In the genomic region with DNA sequence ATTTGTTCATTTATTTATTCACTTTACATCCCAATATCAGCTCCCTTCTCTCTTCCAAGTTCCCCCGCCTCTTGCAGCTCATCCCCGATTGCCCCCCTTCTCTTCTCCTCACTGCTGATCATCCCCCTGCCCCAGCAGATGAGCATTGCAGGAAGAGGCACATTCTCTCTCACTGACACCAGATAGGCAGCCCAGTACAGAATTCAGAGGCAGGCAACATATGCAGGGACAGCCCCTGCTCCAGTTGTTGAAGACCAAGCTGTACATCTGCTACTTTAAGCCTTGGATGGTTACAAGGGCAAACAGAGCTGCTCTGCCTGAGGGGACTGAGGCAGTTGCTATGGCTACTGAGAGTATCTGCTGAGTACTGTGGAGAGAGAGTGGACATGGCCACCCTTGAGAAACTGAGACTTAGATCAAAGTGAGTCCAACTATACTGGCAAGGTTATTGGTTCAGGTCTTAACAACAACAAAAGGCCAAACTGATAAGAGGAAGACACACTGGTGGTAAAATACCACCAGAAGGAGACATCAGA, we compare ENCODE assay signal across 19 mouse cellular contexts.
DNase-seq lines count a peak whose midpoint lies in the region; ATAC-seq and TF ChIP-seq lines count a peak whose summit lies in the region.
"Had no signal": no experiment of that assay in that cellular context is flagged by ENCODE, and none has a peak within 500 bp of the region (broad histone marks: within the 10 kb centered on the region; RNA-seq: fewer than 3 reads in every experiment).

No protein-coding gene starts in this region.

- H3K4me2 ChIP-seq in forebrain, embryonic 12.5 days = no peak overlapping the region
- no peak overlapping the region for H3K4me2 ChIP-seq in forebrain, embryonic 13.5 days
- no peak overlapping the region for H3K4me2 ChIP-seq in midbrain, embryonic 11.5 days
- H3K4me2 ChIP-seq in CH12.LX (ENCODE audit: insufficient read depth, low read depth, poor library complexity, severe bottlenecking) = no peak overlapping the region
- no peak overlapping the region for H3K4me2 ChIP-seq in hindbrain, postnatal 0 days (ENCODE audit: low read depth, low read length)
- H3K4me2 ChIP-seq: embryonic facial prominence, embryonic 12.5 days; forebrain, embryonic 15.5 days had no signal

- TF ChIP-seq EP300 in CH12.LX (IDR thresholded peaks at IDR 0.05; ENCODE audit: low read length) = no peak

- dilution Hi-C loops in CH12.LX (cut with MboI; ENCODE audit: extremely low pct_ligation_motif_present, extremely low pct_unique_long_range_greater_than_20kb, low sequenced_read_pairs) = no loop called here

- 88% methylated on average over 2 of the region's 2 CpGs for WGBS in forebrain, embryonic 12.5 days
- WGBS in forebrain, embryonic 13.5 days = 93% methylated on average over 2 of the region's 2 CpGs
- 94% methylated on average over 2 of the region's 2 CpGs for WGBS in midbrain, embryonic 11.5 days
- WGBS in midbrain, embryonic 10.5 days = 87% methylated on average over 2 of the region's 2 CpGs
- 96% methylated on average over 2 of the region's 2 CpGs for WGBS in hindbrain, postnatal 0 days

- no peak for TF ChIP-seq CTCF in CH12.LX (conservative IDR thresholded peaks at IDR 0.05 in 1 of 2, IDR thresholded peaks at IDR 0.05 in 1 of 2; ENCODE audit: low read depth in 2 of 2, low read length in 2 of 2)
- TF ChIP-seq CTCF in hindbrain, postnatal 0 days (IDR thresholded peaks at IDR 0.05; ENCODE audit: low read depth) = no peak

- in situ Hi-C loops in CH12.LX (cut with MboI; ENCODE audit: low pct_ligation_motif_present, low pct_unique_long_range_greater_than_20kb, low sequenced_read_pairs) = no loop called here

- no peak for TF ChIP-seq RAD21 in CH12.LX (IDR thresholded peaks at IDR 0.05; ENCODE audit: low read depth, low read length)

- no peaks in the 10 kb centered on the region for H3K9me3 ChIP-seq in forebrain, embryonic 12.5 days
- no peaks in the 10 kb centered on the region; the same call in 1 of the 2 replicates for H3K9me3 ChIP-seq in forebrain, embryonic 13.5 days (replicated peaks)
- no peaks in the 10 kb centered on the region for H3K9me3 ChIP-seq in midbrain, embryonic 11.5 days (ENCODE audit: control insufficient read depth, low read length)
- no peaks in the 10 kb centered on the region for H3K9me3 ChIP-seq in midbrain, embryonic 10.5 days (replicated peaks)
- H3K9me3 ChIP-seq in CH12.LX (replicated peaks; ENCODE audit: low read length) = no peaks in the 10 kb centered on the region
- H3K9me3 ChIP-seq in hindbrain, postnatal 0 days (ENCODE audit: low read length) = no peaks in the 10 kb centered on the region
- H3K9me3 ChIP-seq: embryonic facial prominence, embryonic 12.5 days; forebrain, embryonic 15.5 days had no signal

- 0 out of 2 replicates have a peak overlapping the region, but pooled peaks have one; percentile 42 for H3K27ac ChIP-seq in forebrain, embryonic 12.5 days
- no peak overlapping the region for H3K27ac ChIP-seq in forebrain, embryonic 13.5 days
- H3K27ac ChIP-seq in midbrain, embryonic 11.5 days (ENCODE audit: low read depth, low read length) = no peak overlapping the region
- H3K27ac ChIP-seq in midbrain, embryonic 10.5 days (replicated peaks) = no peak overlapping the region; the same call in 1 of the 2 replicates
- H3K27ac ChIP-seq in CH12.LX (ENCODE audit: insufficient read depth, low read depth) = no peak overlapping the region
- H3K27ac ChIP-seq in hindbrain, postnatal 0 days = no peak overlapping the region
- H3K27ac ChIP-seq: embryonic facial prominence, embryonic 12.5 days; forebrain, embryonic 15.5 days had no signal

- no peaks in the 10 kb centered on the region for H3K36me3 ChIP-seq in forebrain, embryonic 12.5 days (replicated peaks)
- H3K36me3 ChIP-seq in forebrain, embryonic 13.5 days (ENCODE audit: poor library complexity, severe bottlenecking) = no peaks in the 10 kb centered on the region
- no peaks in the 10 kb centered on the region for H3K36me3 ChIP-seq in midbrain, embryonic 11.5 days (ENCODE audit: control insufficient read depth, insufficient read depth, low read length)
- H3K36me3 ChIP-seq in midbrain, embryonic 10.5 days = peaks cover 23% of the 10 kb centered on the region
- no peaks in the 10 kb centered on the region for H3K36me3 ChIP-seq in CH12.LX (replicated peaks in 1 of 2; ENCODE audit: control insufficient read depth in 1 of 2, insufficient read depth in 1 of 2, low read length in 1 of 2)
- no peaks in the 10 kb centered on the region for H3K36me3 ChIP-seq in hindbrain, postnatal 0 days (ENCODE audit: insufficient read depth, low read length)
- H3K36me3 ChIP-seq: embryonic facial prominence, embryonic 12.5 days; forebrain, embryonic 15.5 days had no signal

- no peaks in the 10 kb centered on the region for H3K27me3 ChIP-seq in forebrain, embryonic 12.5 days
- no peaks in the 10 kb centered on the region for H3K27me3 ChIP-seq in forebrain, embryonic 13.5 days
- no peaks in the 10 kb centered on the region for H3K27me3 ChIP-seq in midbrain, embryonic 11.5 days (ENCODE audit: control insufficient read depth, insufficient read depth, low read length)
- no peaks in the 10 kb centered on the region for H3K27me3 ChIP-seq in midbrain, embryonic 10.5 days (ENCODE audit: low read depth, poor library complexity, severe bottlenecking)
- H3K27me3 ChIP-seq in CH12.LX (replicated peaks) = no peaks in the 10 kb centered on the region
- H3K27me3 ChIP-seq in hindbrain, postnatal 0 days (ENCODE audit: insufficient read depth, low read length) = no peaks in the 10 kb centered on the region
- H3K27me3 ChIP-seq: embryonic facial prominence, embryonic 12.5 days; forebrain, embryonic 15.5 days had no signal

- no peak overlapping the region for H3K9ac ChIP-seq in forebrain, embryonic 12.5 days
- no peak overlapping the region for H3K9ac ChIP-seq in forebrain, embryonic 13.5 days
- H3K9ac ChIP-seq in midbrain, embryonic 11.5 days (ENCODE audit: low read length) = no peak overlapping the region
- no peak overlapping the region for H3K9ac ChIP-seq in CH12.LX (ENCODE audit: insufficient read depth, low read depth)
- H3K9ac ChIP-seq in hindbrain, postnatal 0 days (replicated peaks; ENCODE audit: low read length) = no peak overlapping the region
- H3K9ac ChIP-seq: embryonic facial prominence, embryonic 12.5 days; forebrain, embryonic 15.5 days; forebrain, postnatal 0 days had no signal

- ATAC-seq in forebrain, embryonic 12.5 days (ENCODE audit: low FRiP score) = no peak
- no peak for ATAC-seq in forebrain, embryonic 13.5 days
- peak; percentile 59 for ATAC-seq in midbrain, embryonic 11.5 days (ENCODE audit: low FRiP score)
- ATAC-seq in CD4-positive, CD25-positive, alpha-beta regulatory T cell, adult 4 months = peak; percentile 56
- ATAC-seq in hindbrain, postnatal 0 days = no peak
- ATAC-seq: forebrain, embryonic 15.5 days; forebrain, postnatal 0 days had no signal

- H3K79me2 ChIP-seq in CH12.LX (replicated peaks; ENCODE audit: control insufficient read depth, extremely low read depth, insufficient read depth, poor library complexity, severe bottlenecking) = no peaks in the 10 kb centered on the region

- no peak for TF ChIP-seq POLR2A in CH12.LX (IDR thresholded peaks at IDR 0.05; ENCODE audit: low read depth, low read length)

- H3K4me3 ChIP-seq in forebrain, embryonic 12.5 days (replicated peaks) = no peak overlapping the region
- no peak overlapping the region for H3K4me3 ChIP-seq in forebrain, embryonic 13.5 days
- H3K4me3 ChIP-seq in midbrain, embryonic 11.5 days (ENCODE audit: low read depth, low read length) = no peak overlapping the region
- no peak overlapping the region for H3K4me3 ChIP-seq in midbrain, embryonic 10.5 days
- H3K4me3 ChIP-seq in CH12.LX (replicated peaks in 1 of 3; ENCODE audit: low read depth in 2 of 3, low read length in 2 of 3, poor library complexity in 1 of 3) = no peak overlapping the region
- no peak overlapping the region for H3K4me3 ChIP-seq in hindbrain, postnatal 0 days (ENCODE audit: low read length)
- H3K4me3 ChIP-seq: embryonic facial prominence, embryonic 12.5 days; forebrain, embryonic 15.5 days had no signal

- peaks cover 7% of the 10 kb centered on the region; the same call in 1 of the 2 replicates for H3K4me1 ChIP-seq in forebrain, embryonic 12.5 days
- no peaks in the 10 kb centered on the region for H3K4me1 ChIP-seq in forebrain, embryonic 13.5 days
- no peaks in the 10 kb centered on the region for H3K4me1 ChIP-seq in midbrain, embryonic 11.5 days (ENCODE audit: control insufficient read depth, insufficient read depth, low read length)
- H3K4me1 ChIP-seq in midbrain, embryonic 10.5 days = peaks cover 7% of the 10 kb centered on the region
- H3K4me1 ChIP-seq in CH12.LX (ENCODE audit: control insufficient read depth in 1 of 2, insufficient read depth in 2 of 2) = peaks cover 0 to 14% of the 10 kb centered on the region in 2 experiments; a peak in 2 of 4 replicates
- no peaks in the 10 kb centered on the region for H3K4me1 ChIP-seq in hindbrain, postnatal 0 days (ENCODE audit: insufficient read depth, low read length)
- H3K4me1 ChIP-seq: embryonic facial prominence, embryonic 12.5 days had no signal

- DNase-seq in midbrain, embryonic 11.5 days (ENCODE audit: low spot score, missing footprints) = no peak
- no peak for DNase-seq in midbrain, embryonic 10.5 days (ENCODE audit: low spot score)
- peak; percentile 24 for DNase-seq in CH12.LX (ENCODE audit: extremely low read depth)
- DNase-seq in hindbrain, postnatal 0 days (ENCODE audit: low spot score) = no peak
- no peak for DNase-seq in thymus, adult 18-20 months
- DNase-seq: adrenal gland, adult 2 months; adrenal gland, postnatal 10 days; adrenal gland, postnatal 25 days; cerebellum, adult 11 months; cerebellum, adult 18-20 months; cerebellum, adult 9-10 months; cerebellum, postnatal 10 days; cerebellum, postnatal 25 days; forebrain, postnatal 0 days had no signal

TF ChIP-seq in CH12.LX, 34 proteins besides CTCF, POLR2A, EP300 and RAD21 (continues in another document):
- TF ChIP-seq MAX (IDR thresholded peaks at IDR 0.05; ENCODE audit: low read length) (no peak), KAT2A (IDR thresholded peaks at IDR 0.05; ENCODE audit: insufficient replicate concordance, low read length) (no peak), MYC (IDR thresholded peaks at IDR 0.05; ENCODE audit: low read depth, low read length) (no peak), CHD2 (IDR thresholded peaks at IDR 0.05; ENCODE audit: low read length) (no peak), HCFC1 (IDR thresholded peaks at IDR 0.05; ENCODE audit: low read depth, low read length) (no peak), NRF1 (IDR thresholded peaks at IDR 0.05; ENCODE audit: low read depth, low read length) (no peak), POLR2AphosphoS2 (IDR thresholded peaks at IDR 0.05; ENCODE audit: low read depth, low read length) (no peak), JUN (IDR thresholded peaks at IDR 0.05; ENCODE audit: insufficient read depth, low read depth, low read length) (no peak), PAX5 (IDR thresholded peaks at IDR 0.05; ENCODE audit: low read length) (no peak), ZKSCAN1 (IDR thresholded peaks at IDR 0.05; ENCODE audit: borderline replicate concordance, low read depth, low read length) (no peak), TBP (conservative IDR thresholded peaks at IDR 0.05; ENCODE audit: low read depth, low read length) (no peak), JUND (conservative IDR thresholded peaks at IDR 0.05; ENCODE audit: low read depth, low read length) (no peak), USF1 (IDR thresholded peaks at IDR 0.05; ENCODE audit: low read depth, low read length) (no peak)

Comparison
In these comparisons a context has a peak if more than half of its experiments do, and no peak if none do; other contexts are left out.
1. ATAC-seq: peak in midbrain, embryonic 11.5 days (single experiment) and CD4-positive, CD25-positive, alpha-beta regulatory T cell, adult 4 months (single experiment); none in forebrain, embryonic 12.5 days (single experiment), forebrain, embryonic 13.5 days (single experiment) and hindbrain, postnatal 0 days (single experiment).